Mouse (Mus musculus): Measurements from ENCODE around the gene Clmp.

- no peak for TF ChIP-seq CTCF (IDR thresholded peaks at IDR 0.05; ENCODE audit: control insufficient read depth, insufficient read depth, low read length)
- no peak for TF ChIP-seq POLR2A (IDR thresholded peaks at IDR 0.05; ENCODE audit: borderline replicate concordance, control insufficient read depth, low read depth, low read length)
These were observed 110.3 kb downstream of the Clmp start for GRCm38 (mm10) chr9:40796054-40796453.
